Mouse (Mus musculus): ENCODE measurements at regions not wholly inside any gene's neighbourhood (a gene's known extent, or its start where the extent isn't known, plus 50 kb on each side); places are given as distances from the start of the nearest gene placed in this dataset.

- TF ChIP-seq CTCF (IDR thresholded peaks at IDR 0.05; ENCODE audit: extremely low read depth, insufficient read depth, low read length), result no peak
- TF ChIP-seq POLR2A (IDR thresholded peaks at IDR 0.05; ENCODE audit: extremely low read depth, insufficient read depth, low read length), result no peak
Observed at GRCm38 (mm10) chr5:42449581-42449980, 381.8 kb downstream of the Gm16223 start.
